Mouse (Mus musculus) liver, embryonic 14.5 days (tissue): ENCODE results near the gene Gria1.

Source experiments
- CTCF ChIP-seq: IDR thresholded peaks from 2 replicates; pipeline ENCODE4 v1.5.1; 2016; ENCODE audit warnings: antibody characterized with exemption, low read depth, control low read depth
- EP300 ChIP-seq: IDR thresholded peaks from 2 replicates; pipeline ENCODE4 v1.6.1; 2016; ENCODE audit warnings: antibody characterized with exemption, low read depth

GRCm38 (mm10) chr11:56961751-56962150 is 49.4 kb upstream of the Gria1 start:
- TF ChIP-seq CTCF: no peak
- TF ChIP-seq EP300: no peak
